Mouse (Mus musculus) stomach, postnatal 0 days (tissue): ENCODE results near the gene Tbrg4. TPM values are rescaled to one million over a fixed set of nuclear protein-coding genes. Genes with fewer than 3 reads are reported as not detected.

Experiments used
- ATAC-seq: fragments of 200-750 bp; cut with Nextera tagmentation; 2 replicates; pipeline ENCODE4 v1.8.0; 2017; ENCODE audit not compliant: low FRiP score, low TSS enrichment
- DNase-seq: peaks from one replicate; pipeline ENCODE4 v3.0.0-alpha.2; 2016; ENCODE audit warnings: low spot score
- H3K27ac ChIP-seq: fragments of 300-500 bp; sonication (generic); replicated peaks from 2 replicates; pipeline ENCODE4 v1.5.1; 2014; ENCODE audit warnings: mild to moderate bottlenecking, control low read depth
- H3K27me3 ChIP-seq: fragments of 300-500 bp; sonication (generic); 2 replicates; pipeline ENCODE4 v1.6.1; 2014; ENCODE audit warnings: low read length; ENCODE audit not compliant: control insufficient read depth, insufficient read depth
- H3K36me3 ChIP-seq: fragments of 300-500 bp; sonication (generic); 2 replicates; pipeline ENCODE4 v1.6.1; 2014; ENCODE audit warnings: low read length, mixed read lengths; ENCODE audit not compliant: control insufficient read depth, insufficient read depth
- H3K4me1 ChIP-seq: fragments of 300-500 bp; sonication (generic); replicated peaks from 2 replicates; pipeline ENCODE4 v1.6.1; 2014; ENCODE audit warnings: antibody characterized with exemption; ENCODE audit not compliant: control insufficient read depth, insufficient read depth
- H3K4me2 ChIP-seq: fragments of 300-500 bp; sonication (generic); replicated peaks from 2 replicates; pipeline ENCODE4 v1.6.1; 2014; ENCODE audit warnings: low read depth, mild to moderate bottlenecking, control low read depth, moderate library complexity
- H3K4me3 ChIP-seq: fragments of 300-500 bp; sonication (generic); 2 replicates; pipeline ENCODE4 v1.5.1; 2014; ENCODE audit warnings: low read depth, low read length, control low read depth
- H3K9ac ChIP-seq: fragments of 300-500 bp; sonication (generic); 2 replicates; pipeline ENCODE4 v1.6.1; 2014; ENCODE audit warnings: mild to moderate bottlenecking, low read length, control low read depth, mixed read lengths
- H3K9me3 ChIP-seq: fragments of 300-500 bp; sonication (generic); 2 replicates; pipeline ENCODE4 v1.6.1; 2016; ENCODE audit warnings: low read length; ENCODE audit not compliant: control insufficient read depth
- CTCF ChIP-seq: IDR thresholded peaks from 2 replicates; pipeline ENCODE4 v1.5.1; 2016; ENCODE audit warnings: antibody characterized with exemption, low read depth, mild to moderate bottlenecking, moderate library complexity
- EP300 ChIP-seq: optimal IDR thresholded peaks from 2 replicates; pipeline ENCODE3; 2016; ENCODE audit warnings: antibody characterized with exemption
- WGBS: fragments of 180-500 bp; shearing (Covaris S2); extraction: QIAGEN DNeasy Blood & Tissue Kit; methylation state at CpG from one replicate; pipeline ENCODE4 v1.1.7; 2014; 5-methylcytosine and 5-hydroxymethylcytosine counted together
- polyA plus RNA-seq: library from polyadenylated mRNA; unstranded; fragments of >200 nt; fragmentation: Nextera tagmentation; extraction: Ambion mirVana; gene quantifications from 2 replicates; pipeline ENCODE4 v1.2.1, GENCODE M21; 2015

Gene Tbrg4
- polyA plus RNA-seq, 1 experiment from 2014 or later = 29.3 TPM

DNA sequence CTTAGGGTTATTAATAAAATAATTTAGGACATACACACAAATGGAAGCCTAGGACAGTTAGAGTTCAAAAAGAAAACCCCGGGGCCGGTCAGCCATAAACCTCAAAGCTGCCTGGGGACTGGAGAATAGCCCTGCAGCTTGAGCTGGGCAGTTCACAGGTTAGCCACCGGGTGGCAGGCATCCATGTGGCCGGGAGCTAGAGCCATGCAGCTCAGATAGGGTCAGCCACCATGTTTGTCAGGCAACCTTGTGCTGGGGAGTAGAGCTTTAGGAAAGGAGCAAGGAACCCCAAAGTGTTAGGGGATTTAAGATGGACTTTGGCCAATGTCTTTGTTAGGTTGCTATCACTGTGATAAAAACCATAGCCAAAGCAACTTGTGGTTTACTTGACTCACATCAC lies 2.7 kb upstream of the Tbrg4 start:
- DNase-seq (peak; percentile 75), ATAC-seq (peak; percentile 54)
- Histone ChIP-seq H3K9ac (no peak overlapping the region), H3K27ac (no peak overlapping the region), H3K4me3 (no peak overlapping the region), H3K9me3 (no peaks in the 10 kb centered on the region), H3K27me3 (no peaks in the 10 kb centered on the region), H3K4me1 (peaks cover 7% of the 10 kb centered on the region), H3K4me2 (no peak overlapping the region), H3K36me3 (peaks cover 4% of the 10 kb centered on the region)
- 28% methylated on average over 4 of the region's 4 CpGs for WGBS
- TF ChIP-seq EP300 (no peak), CTCF (peak; percentile 78)

DNA sequence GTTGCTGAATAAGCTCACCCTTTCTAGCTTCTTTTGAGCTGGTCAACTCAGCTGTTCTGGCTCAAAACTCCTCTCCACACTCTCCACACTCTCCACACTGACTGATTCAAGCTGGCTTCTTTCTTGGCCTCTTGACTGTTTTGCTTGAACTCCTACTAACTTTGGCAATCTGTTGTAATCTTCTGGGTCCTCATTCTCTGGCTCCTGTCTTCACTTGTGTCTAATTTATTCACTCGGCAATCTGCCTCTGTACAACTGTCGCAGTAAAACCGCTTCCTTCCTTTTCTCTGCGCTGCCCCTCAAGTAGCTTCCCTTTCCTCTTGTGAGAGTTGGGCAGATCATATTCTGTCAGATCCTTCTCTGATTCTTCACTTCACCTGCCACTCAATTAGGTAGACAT lies 1.9 kb upstream of the Tbrg4 start:
- TF ChIP-seq CTCF = no peak
- TF ChIP-seq EP300 = no peak
- Histone ChIP-seq H3K27me3 (no peaks in the 10 kb centered on the region), H3K4me2 (no peak overlapping the region), H3K9me3 (no peaks in the 10 kb centered on the region), H3K4me3 (no peak overlapping the region), H3K27ac (no peak overlapping the region), H3K36me3 (peaks cover 5% of the 10 kb centered on the region), H3K9ac (no peak overlapping the region), H3K4me1 (peaks cover 7% of the 10 kb centered on the region)
- no peak for DNase-seq
- ATAC-seq = no peak
- 80% methylated on average over 4 of the region's 4 CpGs for WGBS

DNA sequence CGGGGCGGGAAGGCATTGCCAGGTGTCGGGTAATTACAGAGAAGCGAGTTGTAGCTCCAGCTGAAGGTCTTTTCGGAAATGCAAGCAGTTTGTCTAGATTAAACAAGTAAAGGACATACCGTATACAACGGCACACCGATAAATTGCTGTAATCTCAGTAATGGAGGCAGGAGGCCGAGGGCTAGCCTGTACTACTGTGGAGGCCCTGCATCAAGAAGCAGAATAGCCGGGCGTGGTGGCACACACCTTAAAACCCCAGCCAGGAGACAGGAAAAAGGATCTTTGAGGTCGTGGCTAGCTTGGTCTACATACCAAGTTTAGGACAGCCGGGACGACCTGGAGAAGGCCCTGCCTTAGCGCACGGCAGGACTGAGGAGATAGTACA lies 513 bp upstream of the Tbrg4 start:
- Histone ChIP-seq H3K36me3 (peaks cover 5% of the 10 kb centered on the region), H3K9me3 (no peaks in the 10 kb centered on the region), H3K27ac (peak overlapping the region; percentile 93), H3K27me3 (no peaks in the 10 kb centered on the region), H3K4me1 (peaks cover 7% of the 10 kb centered on the region), H3K4me2 (peak overlapping the region; percentile 86), H3K4me3 (peak overlapping the region; percentile 74), H3K9ac (peak overlapping the region; percentile 86)
- DNase-seq (no peak), ATAC-seq (peak; percentile 15)
- 9% methylated on average over 16 of the region's 16 CpGs for WGBS
- TF ChIP-seq CTCF (no peak), EP300 (no peak)

DNA sequence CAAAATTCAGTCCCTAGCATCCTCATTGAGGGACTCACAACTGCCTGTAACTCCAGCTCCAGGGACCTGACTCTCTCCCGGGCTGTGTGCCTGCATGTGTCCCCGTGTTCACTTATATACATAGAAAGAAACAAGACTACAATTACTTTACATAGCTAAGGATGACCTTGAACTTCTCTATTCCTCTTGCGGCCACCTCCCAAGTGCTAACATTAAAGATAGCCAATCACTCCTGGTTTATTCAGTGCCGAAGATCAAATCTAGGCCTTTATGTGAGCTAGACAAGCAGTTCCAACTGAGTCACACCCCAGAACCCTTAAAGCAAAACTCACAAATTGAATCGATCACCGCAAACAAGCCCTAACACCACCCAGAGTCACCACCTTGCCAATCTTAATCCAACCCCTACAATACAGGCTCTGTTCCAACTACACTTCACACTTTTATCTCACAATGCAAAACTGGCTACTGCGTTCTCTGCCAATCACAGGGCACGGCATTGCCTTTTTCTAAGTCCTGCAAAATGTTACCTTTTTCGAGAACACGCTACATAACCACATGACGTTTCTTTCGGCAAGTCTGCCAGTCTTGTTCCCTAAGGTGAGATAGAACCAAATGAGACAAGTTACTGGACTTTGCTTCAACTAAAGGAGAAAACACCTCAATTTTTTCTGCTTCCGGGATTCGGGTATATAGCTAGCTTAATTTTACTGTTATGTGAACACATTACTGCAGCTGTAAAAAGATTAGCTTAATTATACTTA lies 1.1 kb downstream of the Tbrg4 start:
- peak overlapping the region; percentile 56 for H3K4me2 ChIP-seq
- DNase-seq = peak; percentile 46
- ATAC-seq = peak; percentile 8; the same call in 1 of the 2 replicates
- 44% methylated on average over 14 of the region's 14 CpGs for WGBS
- H3K4me1 ChIP-seq = peaks cover 7% of the 10 kb centered on the region
- TF ChIP-seq EP300 = no peak
- no peak for TF ChIP-seq CTCF
- no peaks in the 10 kb centered on the region for H3K9me3 ChIP-seq
- H3K9ac ChIP-seq = peak overlapping the region; percentile 86
- H3K4me3 ChIP-seq = peak overlapping the region; percentile 74
- peaks cover 16% of the 10 kb centered on the region for H3K36me3 ChIP-seq
- H3K27me3 ChIP-seq = no peaks in the 10 kb centered on the region
- H3K27ac ChIP-seq = peak overlapping the region; percentile 53

DNA sequence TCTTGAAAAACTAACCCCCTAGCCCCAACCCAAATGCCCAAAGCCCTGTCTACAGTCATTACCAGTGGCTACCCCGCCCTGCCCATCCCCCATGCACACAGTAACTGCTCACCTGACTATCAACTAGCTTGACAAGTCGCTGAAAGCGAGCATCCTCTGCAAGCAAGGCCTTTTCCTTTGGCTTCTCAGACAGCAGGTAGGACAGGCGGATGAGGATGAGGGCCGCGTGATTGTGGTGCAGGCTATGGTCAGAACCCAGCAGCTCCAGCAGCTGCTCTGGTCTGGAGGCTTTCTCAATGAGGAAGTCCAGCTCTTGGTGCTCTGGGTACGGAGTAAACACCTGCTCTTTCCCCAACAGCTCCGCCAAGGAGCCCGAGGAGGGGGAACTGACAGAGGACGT lies 2.2 kb downstream of the Tbrg4 start:
- H3K36me3 ChIP-seq = peaks cover 26% of the 10 kb centered on the region
- H3K27me3 ChIP-seq = no peaks in the 10 kb centered on the region
- DNase-seq (no peak), ATAC-seq (no peak)
- no peak overlapping the region for H3K4me3 ChIP-seq
- H3K9ac ChIP-seq = no peak overlapping the region
- H3K4me2 ChIP-seq = peak overlapping the region; percentile 56
- WGBS = 79% methylated on average over 10 of the region's 10 CpGs
- H3K9me3 ChIP-seq = no peaks in the 10 kb centered on the region
- TF ChIP-seq EP300 (no peak), CTCF (no peak)
- peaks cover 7% of the 10 kb centered on the region for H3K4me1 ChIP-seq
- H3K27ac ChIP-seq = no peak overlapping the region

DNA sequence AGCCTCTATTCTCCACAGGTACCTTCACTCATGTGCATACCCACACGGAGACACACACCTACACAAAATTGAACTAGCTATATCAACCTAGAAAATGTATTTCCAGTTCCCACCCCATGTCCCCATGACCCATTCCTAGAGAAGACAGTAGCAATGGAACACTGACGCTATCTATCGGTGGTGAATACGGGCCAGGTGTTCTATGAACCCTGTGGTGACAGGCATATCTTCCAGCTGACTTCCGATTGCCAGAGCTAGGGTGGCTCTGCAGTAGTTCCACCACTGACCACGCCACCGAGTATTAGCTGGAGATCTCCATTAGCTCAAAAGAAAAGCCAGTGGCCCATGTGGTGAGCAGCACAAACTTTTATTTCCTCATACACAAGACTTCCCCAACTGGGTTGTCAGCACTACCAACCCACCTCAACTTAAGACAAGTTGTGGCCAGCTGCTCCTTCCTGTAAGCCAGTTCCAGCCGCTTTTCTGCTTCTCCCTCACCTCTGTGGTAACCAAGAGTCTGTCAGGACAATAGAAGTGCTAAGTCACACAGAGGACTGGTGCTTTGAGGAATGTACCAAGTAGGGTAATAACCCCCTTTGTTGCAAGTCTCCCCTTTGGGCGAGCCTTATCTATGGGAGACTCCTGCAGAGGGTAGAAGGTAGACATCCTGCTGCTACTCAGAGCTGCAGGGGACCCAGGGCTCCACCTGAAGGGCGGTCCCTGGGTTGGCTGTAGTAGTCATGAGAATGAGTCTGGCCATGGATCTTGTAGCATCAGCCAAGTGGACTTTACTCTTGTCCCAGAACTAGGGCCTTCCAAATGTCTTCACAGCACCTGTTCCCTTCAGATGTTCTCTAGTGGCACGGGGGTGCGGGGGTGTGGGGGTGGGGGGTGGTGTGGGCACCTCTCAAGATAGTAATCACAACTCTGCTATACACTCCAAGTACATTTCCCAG lies 10.3 kb downstream of the Tbrg4 start:
- Histone ChIP-seq H3K4me2 (no peak overlapping the region), H3K9me3 (no peaks in the 10 kb centered on the region), H3K27ac (no peak overlapping the region), H3K27me3 (no peaks in the 10 kb centered on the region), H3K9ac (no peak overlapping the region), H3K4me3 (no peak overlapping the region), H3K36me3 (peaks cover 48% of the 10 kb centered on the region), H3K4me1 (no peaks in the 10 kb centered on the region)
- no peak for TF ChIP-seq EP300
- no peak for TF ChIP-seq CTCF
- DNase-seq (no peak), ATAC-seq (peak; percentile 12; the same call in 1 of the 2 replicates)
- WGBS = 89% methylated on average over 12 of the region's 12 CpGs
